Mouse (Mus musculus) myocyte (in vitro differentiated cells): ENCODE data around the gene Bzw1. TPM values are rescaled to one million over a fixed set of nuclear protein-coding genes. Genes with fewer than 3 reads are reported as not detected.

ENCODE experiments used
- H3K27me3 ChIP-seq: one replicate; pipeline ENCODE4 v1.6.1; 2011; ENCODE audit not compliant: control insufficient read depth, insufficient read depth, insufficient read length
- H3K36me3 ChIP-seq: one replicate; pipeline ENCODE4 v1.6.1; 2011; ENCODE audit not compliant: control insufficient read depth, insufficient read depth
- H3K4me2 ChIP-seq: one replicate; pipeline ENCODE4 v1.6.1; 2011; ENCODE audit warnings: low read depth, control low read depth
- H3K4me3 ChIP-seq: one replicate; pipeline ENCODE4 v1.5.1; 2011; ENCODE audit warnings: mild to moderate bottlenecking, control low read depth, moderate library complexity
- H3K79me2 ChIP-seq: one replicate; pipeline ENCODE4 v1.6.1; 2011; ENCODE audit not compliant: control insufficient read depth, insufficient read depth
- H3ac ChIP-seq: one replicate; pipeline ENCODE4 v1.6.1; 2011; ENCODE audit not compliant: control insufficient read depth, insufficient read length
- CEBPB ChIP-seq: IDR thresholded peaks from 2 replicates; pipeline ENCODE4 v1.6.1; 2011; ENCODE audit warnings: mild to moderate bottlenecking, moderate library complexity; ENCODE audit not compliant: poor library complexity, insufficient read depth, severe bottlenecking
- E2F4 ChIP-seq: IDR thresholded peaks from one replicate; pipeline ENCODE4 v1.6.1; 2011; ENCODE audit warnings: mild to moderate bottlenecking, control low read depth, moderate library complexity; ENCODE audit not compliant: insufficient read depth
- MAX ChIP-seq: IDR thresholded peaks from one replicate; pipeline ENCODE4 v1.6.1; 2011; ENCODE audit warnings: low read depth, mild to moderate bottlenecking, control low read depth
- MYOD1 ChIP-seq, 3 experiments: IDR thresholded peaks; one replicate each; pipeline ENCODE4 v1.6.1; 2011; ENCODE audit warnings: control low read depth in 2 of 3, low read depth in 2 of 3, mild to moderate bottlenecking in 2 of 3, moderate library complexity in 1 of 3; ENCODE audit not compliant: insufficient read length in 2 of 3, control insufficient read depth in 1 of 3
- MYOG ChIP-seq, 3 experiments: IDR thresholded peaks; one replicate each; pipeline ENCODE4 v1.6.1; 2011; ENCODE audit warnings: control low read depth in 2 of 3, low read depth in 2 of 3, mild to moderate bottlenecking in 2 of 3; ENCODE audit not compliant: insufficient read length in 2 of 3, control insufficient read depth in 1 of 3, insufficient read depth in 1 of 3
- POLR2A ChIP-seq: IDR thresholded peaks from one replicate; pipeline ENCODE4 v1.6.1; 2011; ENCODE audit warnings: low read depth, mild to moderate bottlenecking, control low read depth, moderate library complexity; ENCODE audit not compliant: insufficient read length
- POLR2AphosphoS2 ChIP-seq: IDR thresholded peaks from one replicate; pipeline ENCODE4 v1.6.1; 2011; ENCODE audit warnings: low read depth, control low read depth; ENCODE audit not compliant: insufficient read length
- REST ChIP-seq: IDR thresholded peaks from one replicate; pipeline ENCODE4 v1.6.1; 2011; ENCODE audit warnings: mild to moderate bottlenecking, control low read depth, moderate library complexity; ENCODE audit not compliant: insufficient read depth, insufficient read length
- SRF ChIP-seq: IDR thresholded peaks from one replicate; pipeline ENCODE4 v1.6.1; 2011; ENCODE audit warnings: low read depth; ENCODE audit not compliant: control insufficient read depth, insufficient read length
- TCF12 ChIP-seq: IDR thresholded peaks from one replicate; pipeline ENCODE4 v1.6.1; 2011; ENCODE audit warnings: mild to moderate bottlenecking, control low read depth; ENCODE audit not compliant: poor library complexity, insufficient read depth, severe bottlenecking
- TCF3 ChIP-seq: IDR thresholded peaks from one replicate; pipeline ENCODE4 v1.6.1; 2011; ENCODE audit warnings: low read depth, control low read depth; ENCODE audit not compliant: insufficient read length
- USF1 ChIP-seq: IDR thresholded peaks from one replicate; pipeline ENCODE4 v1.6.1; 2011; ENCODE audit warnings: low read depth, mild to moderate bottlenecking, control low read depth, moderate library complexity
- polyA plus RNA-seq: library from polyadenylated mRNA; unstranded; fragments of >200 nt; fragmentation: generic; extraction: Trizol; gene quantifications from one replicate; pipeline ENCODE4 v1.2.1, GENCODE M21; 2012; ENCODE audit warnings: missing spikeins

Gene Bzw1
- polyA plus RNA-seq, 1 experiment: 34.7 TPM

GRCm38 (mm10) chr1:58396179-58396578, 3.5 kb downstream of the Bzw1 start:
- TF ChIP-seq TCF12 (no peak), MYOD1 (IDR thresholded peaks at IDR 0.05; ENCODE audit: control insufficient read depth in 1 of 3, insufficient read length in 2 of 3, low read depth in 2 of 3) (no peak), MYOG (IDR thresholded peaks at IDR 0.05; ENCODE audit: control insufficient read depth in 1 of 3, insufficient read depth in 1 of 3, insufficient read length in 2 of 3, low read depth in 2 of 3) (no peak), REST (no peak), SRF (no peak), USF1 (no peak), POLR2A (no peak), E2F4 (no peak), POLR2AphosphoS2 (no peak), MAX (no peak), TCF3 (no peak), CEBPB (no peak)
- Histone ChIP-seq H3K79me2 (peaks cover 55% of the 10 kb centered on the region), H3K27me3 (no peaks in the 10 kb centered on the region), H3K36me3 (peaks cover 61% of the 10 kb centered on the region), H3ac (no peak overlapping the region), H3K4me3 (no peak overlapping the region), H3K4me2 (no peak overlapping the region)

- H3K27me3 ChIP-seq: no peaks in the 10 kb centered on the region
- H3K4me3 ChIP-seq: no peak overlapping the region
- peaks cover 42% of the 10 kb centered on the region for H3K79me2 ChIP-seq
- no peak overlapping the region for H3ac ChIP-seq
- no peak for TF ChIP-seq TCF3
- TF ChIP-seq POLR2A: no peak
- TF ChIP-seq MYOG (IDR thresholded peaks at IDR 0.05; ENCODE audit: control insufficient read depth in 1 of 3, insufficient read depth in 1 of 3, insufficient read length in 2 of 3, low read depth in 2 of 3): no peak
- no peak for TF ChIP-seq CEBPB
- no peak for TF ChIP-seq USF1
- no peak for TF ChIP-seq E2F4
- no peak for TF ChIP-seq REST
- TF ChIP-seq MAX: no peak
- TF ChIP-seq SRF: no peak
- TF ChIP-seq POLR2AphosphoS2: no peak
- TF ChIP-seq MYOD1 (IDR thresholded peaks at IDR 0.05; ENCODE audit: control insufficient read depth in 1 of 3, insufficient read length in 2 of 3, low read depth in 2 of 3): no peak
- no peak for TF ChIP-seq TCF12
- H3K36me3 ChIP-seq: peaks cover 77% of the 10 kb centered on the region
- H3K4me2 ChIP-seq: no peak overlapping the region
Measured at GRCm38 (mm10) chr1:58397731-58398130, 5.0 kb downstream of the Bzw1 start.

DNA sequence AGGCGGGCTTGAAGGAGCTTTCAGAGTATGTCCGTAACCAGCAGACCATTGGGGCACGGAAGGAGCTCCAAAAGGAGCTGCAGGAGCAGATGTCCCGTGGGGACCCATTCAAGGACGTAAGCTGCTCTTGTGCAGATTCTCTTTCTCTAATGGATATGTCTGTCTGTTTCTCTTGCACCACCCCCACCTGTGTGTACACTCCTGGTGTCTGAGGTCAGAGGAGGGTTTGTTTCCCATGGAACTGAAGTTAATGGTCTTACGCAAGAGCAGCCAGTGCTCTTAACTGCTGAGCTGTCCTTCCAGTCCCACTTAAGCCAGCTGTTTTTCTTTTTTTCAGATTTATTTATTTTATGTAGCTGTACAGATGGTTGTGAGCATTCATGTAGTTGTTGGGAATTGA, 8.7 kb downstream of the Bzw1 start:
- Histone ChIP-seq H3K4me2 (no peak overlapping the region), H3ac (no peak overlapping the region), H3K4me3 (no peak overlapping the region), H3K36me3 (peaks cover 85% of the 10 kb centered on the region), H3K79me2 (peaks cover 12% of the 10 kb centered on the region), H3K27me3 (no peaks in the 10 kb centered on the region)
- TF ChIP-seq TCF12: no peak
- TF ChIP-seq MAX: no peak
- TF ChIP-seq E2F4: no peak
- no peak for TF ChIP-seq POLR2AphosphoS2
- TF ChIP-seq POLR2A: no peak
- TF ChIP-seq CEBPB: no peak
- no peak for TF ChIP-seq TCF3
- TF ChIP-seq MYOD1 (IDR thresholded peaks at IDR 0.05; ENCODE audit: control insufficient read depth in 1 of 3, insufficient read length in 2 of 3, low read depth in 2 of 3): no peak
- TF ChIP-seq MYOG (IDR thresholded peaks at IDR 0.05; ENCODE audit: control insufficient read depth in 1 of 3, insufficient read depth in 1 of 3, insufficient read length in 2 of 3, low read depth in 2 of 3): no peak
- no peak for TF ChIP-seq USF1
- TF ChIP-seq SRF: no peak
- no peak for TF ChIP-seq REST

GRCm38 (mm10) chr1:58403745-58404144, 11.0 kb downstream of the Bzw1 start:
- no peak for TF ChIP-seq MYOD1 (IDR thresholded peaks at IDR 0.05; ENCODE audit: control insufficient read depth in 1 of 3, insufficient read length in 2 of 3, low read depth in 2 of 3)
- no peak for TF ChIP-seq USF1
- TF ChIP-seq CEBPB: no peak
- no peak for TF ChIP-seq POLR2AphosphoS2
- no peak for TF ChIP-seq MAX
- TF ChIP-seq POLR2A: no peak
- no peak for TF ChIP-seq REST
- no peak for TF ChIP-seq TCF3
- no peak for TF ChIP-seq MYOG (IDR thresholded peaks at IDR 0.05; ENCODE audit: control insufficient read depth in 1 of 3, insufficient read depth in 1 of 3, insufficient read length in 2 of 3, low read depth in 2 of 3)
- TF ChIP-seq E2F4: no peak
- no peak for TF ChIP-seq TCF12
- TF ChIP-seq SRF: no peak
- no peak overlapping the region for H3K4me3 ChIP-seq
- no peak overlapping the region for H3ac ChIP-seq
- no peak overlapping the region for H3K4me2 ChIP-seq
- no peaks in the 10 kb centered on the region for H3K79me2 ChIP-seq
- no peaks in the 10 kb centered on the region for H3K27me3 ChIP-seq
- peaks cover 68% of the 10 kb centered on the region for H3K36me3 ChIP-seq

GRCm38 (mm10) chr1:58407321-58407720, 14.6 kb downstream of the Bzw1 start:
- TF ChIP-seq SRF (no peak), REST (no peak), MYOD1 (IDR thresholded peaks at IDR 0.05; ENCODE audit: control insufficient read depth in 1 of 3, insufficient read length in 2 of 3, low read depth in 2 of 3) (no peak), USF1 (no peak), MYOG (IDR thresholded peaks at IDR 0.05; ENCODE audit: control insufficient read depth in 1 of 3, insufficient read depth in 1 of 3, insufficient read length in 2 of 3, low read depth in 2 of 3) (no peak), CEBPB (no peak), POLR2A (no peak), MAX (no peak), E2F4 (no peak), TCF12 (no peak), POLR2AphosphoS2 (no peak), TCF3 (no peak)
- Histone ChIP-seq H3ac (no peak overlapping the region), H3K27me3 (no peaks in the 10 kb centered on the region)

More at GRCm38 (mm10) chr1:58407321-58407720, 14.6 kb downstream of the Bzw1 start:
- H3K4me3 ChIP-seq: no peak overlapping the region
- peaks cover 59% of the 10 kb centered on the region for H3K36me3 ChIP-seq
- no peak overlapping the region for H3K4me2 ChIP-seq
- H3K79me2 ChIP-seq: no peaks in the 10 kb centered on the region
